Mouse (Mus musculus): ENCODE results near the gene Alox5ap. TPM values are rescaled to one million over a fixed set of nuclear protein-coding genes. Genes with fewer than 3 reads are reported as not detected.

Alox5ap gene
- total RNA-seq (2023): 1,000 to 10,000 TPM; 1,369 to 1,492 TPM

GRCm38 (mm10) chr5:149264405-149264804, at the start of gene Alox5ap:
Alox5ap (plus strand) TSS chr5:149264767.

Other genes with a start within 250 kb of the Alox5ap start
- 10 to 100 TPM; 20.7 to 21.6 TPM for gene Uspl1, start 80.4 kb upstream of the Alox5ap start, total RNA-seq (2023)
- 100 to 1,000 TPM; 277 to 291 TPM for gene Hmgb1, start 80.3 kb upstream of the Alox5ap start, total RNA-seq (2023)
- not detected for gene Medag, start 147.0 kb downstream of the Alox5ap start, total RNA-seq (2023)
- not detected for gene Tex26, start 174.9 kb downstream of the Alox5ap start, total RNA-seq (2023)